Mouse (Mus musculus) left cerebral cortex, adult 18-20 months (tissue): ENCODE data around the gene Phyhd1. TPM values are rescaled to one million over a fixed set of nuclear protein-coding genes. Genes with fewer than 3 reads are reported as not detected.
A peak's percentile ranks its signal among the peaks of the same experiment; 100 is the strongest.

Experiments used
- DNase-seq, 2 experiments: peaks; one replicate each; pipeline ENCODE4 v3.0.0; 2021 to 2022; ENCODE audit warnings: low spot score in 2 of 2, mixed read lengths in 1 of 2
- total RNA-seq, 2 experiments: library from RNA; stranded (reverse); gene quantifications; 2 replicates each; pipeline ENCODE4 v1.2.3; 2021

Gene Phyhd1
- total RNA-seq, 2 experiments from 2014 or later: 17.7 to 19.6 TPM

GRCm38 (mm10) chr2:30283193-30283592, 17.2 kb downstream of the Phyhd1 start:
- DNase-seq: no peak

- DNase-seq: no peak
These were observed 19.0 kb downstream of the Phyhd1 start for GRCm38 (mm10) chr2:30285004-30285403.

- DNase-seq: peak; percentile 19 to 27
These were observed 19.6 kb downstream of the Phyhd1 start for GRCm38 (mm10) chr2:30285416-30286181.

GRCm38 (mm10) chr2:30286192-30287026, 20.4 kb downstream of the Phyhd1 start, which contains the start of the genes Dolk and Nup188:
Gene Dolk (minus strand): TSS chr2:30286334.
Gene Nup188 (plus strand): TSS chr2:30286397.
- peak; percentile 96 to 98 for DNase-seq

- DNase-seq: no peak
These were observed 21.0 kb downstream of the Phyhd1 start for GRCm38 (mm10) chr2:30287027-30287373.

GRCm38 (mm10) chr2:30299525-30299924, 33.5 kb downstream of the Phyhd1 start:
- no peak for DNase-seq

GRCm38 (mm10) chr2:30299966-30300365, 34.0 kb downstream of the Phyhd1 start:
- no peak for DNase-seq

GRCm38 (mm10) chr2:30306087-30306486, 40.1 kb downstream of the Phyhd1 start:
- no peak for DNase-seq

GRCm38 (mm10) chr2:30309351-30309750, 43.3 kb downstream of the Phyhd1 start:
- DNase-seq: no peak

- peak in 1 of 2 experiments; percentile 13 for DNase-seq
These were observed 45.5 kb downstream of the Phyhd1 start for GRCm38 (mm10) chr2:30311481-30311880.

- DNase-seq: no peak
These were observed 50.1 kb downstream of the Phyhd1 start for GRCm38 (mm10) chr2:30316136-30316535.

GRCm38 (mm10) chr2:30316955-30317354, 51.0 kb downstream of the Phyhd1 start:
- peak in 1 of 2 experiments; percentile 4 for DNase-seq

GRCm38 (mm10) chr2:30319260-30319659, 53.3 kb downstream of the Phyhd1 start:
- DNase-seq: no peak

- no peak for DNase-seq
These were observed 57.1 kb downstream of the Phyhd1 start for GRCm38 (mm10) chr2:30323111-30323510.

GRCm38 (mm10) chr2:30325296-30325695, 59.3 kb downstream of the Phyhd1 start:
- no peak for DNase-seq

GRCm38 (mm10) chr2:30327276-30327675, 61.3 kb downstream of the Phyhd1 start:
- DNase-seq: no peak

GRCm38 (mm10) chr2:30328791-30329190, 62.8 kb downstream of the Phyhd1 start:
- DNase-seq: no peak

Other genes starting within 250 kb of the Phyhd1 start
- 10 to 100 TPM; 39.5 to 45.2 TPM for gene Wdr34, start 217.3 kb upstream of the Phyhd1 start, total RNA-seq
- 100 to 1,000 TPM; 191 to 199 TPM for gene Set, start 208.8 kb upstream of the Phyhd1 start, total RNA-seq
- gene Pkn3, start 188.5 kb upstream of the Phyhd1 start, total RNA-seq: 1 to 10 TPM; 3.8 TPM
- 1 to 10 TPM; 6.1 to 6.7 TPM for gene Zdhhc12, start 172.6 kb upstream of the Phyhd1 start, total RNA-seq
- 100 to 1,000 TPM; 146 to 156 TPM for gene Zer1, start 141.6 kb upstream of the Phyhd1 start, total RNA-seq
- gene Tbc1d13, start 132.5 kb upstream of the Phyhd1 start, total RNA-seq: 10 to 100 TPM; 43.7 to 50.5 TPM
- gene Endog, start 94.7 kb upstream of the Phyhd1 start, total RNA-seq: 10 to 100 TPM; 19.3 to 23.3 TPM
- gene Spout1, start 87.7 kb upstream of the Phyhd1 start, total RNA-seq: 10 to 100 TPM; 32.5 to 33.9 TPM
- 10 to 100 TPM; 13.9 to 14.1 TPM for gene Kyat1, start 60.4 kb upstream of the Phyhd1 start, total RNA-seq
- gene Lrrc8a, start 28.5 kb upstream of the Phyhd1 start, total RNA-seq: 10 to 100 TPM; 58.2 to 62.6 TPM
- 10 to 100 TPM in 1 of 2 experiments, 1 to 10 TPM in 1; 9.5 to 10.3 TPM for gene Gm28035, start 25.6 kb upstream of the Phyhd1 start, total RNA-seq
- gene Gm28038, start 14.8 kb downstream of the Phyhd1 start, total RNA-seq: not detected
- 10 to 100 TPM; 19.7 to 22.0 TPM for gene Dolk, start 20.1 kb downstream of the Phyhd1 start, total RNA-seq
- gene Nup188, start 20.2 kb downstream of the Phyhd1 start, total RNA-seq: 10 to 100 TPM; 21.3 to 24.1 TPM
- gene Sh3glb2, start 93.1 kb downstream of the Phyhd1 start, total RNA-seq: 100 to 1,000 TPM; 295 to 306 TPM
- gene Miga2, start 98.0 kb downstream of the Phyhd1 start, total RNA-seq: 100 to 1,000 TPM; 108 to 120 TPM
- gene Dolpp1, start 126.1 kb downstream of the Phyhd1 start, total RNA-seq: 10 to 100 TPM; 24.2 to 27.5 TPM
- 10 to 100 TPM; 53.7 to 57.3 TPM for gene Crat, start 149.6 kb downstream of the Phyhd1 start, total RNA-seq
- gene Ptpa, start 149.8 kb downstream of the Phyhd1 start, total RNA-seq: 100 to 1,000 TPM; 182 to 189 TPM
- gene Ier5l, start 208.0 kb downstream of the Phyhd1 start, total RNA-seq: 10 to 100 TPM; 30.3 to 30.4 TPM